Mouse (Mus musculus): Measurements from ENCODE around the gene Capn8. TPM values are rescaled to one million over a fixed set of nuclear protein-coding genes. Genes with fewer than 3 reads are reported as not detected.

Gene Capn8
- polyA plus RNA-seq (2016; fragmentation: Nextera tagmentation; extraction: Ambion mirVana) = 0.08 TPM in 1 of 2 replicates, not detected in the other

GRCm38 (mm10) chr1:182564408-182565120 is at the start of gene Capn8:
Capn8 (plus strand) TSS chr1:182565007.
- Histone ChIP-seq H3K4me1 (replicated peaks) (peaks cover 28% of the 10 kb centered on the region), H3K9me3 (no peaks in the 10 kb centered on the region), H3K4me3 (no peak within 1 kb of the TSS), H3K27ac (no peak within 1 kb of the TSS), H3K27me3 (ENCODE audit: insufficient read depth, poor library complexity, severe bottlenecking) (no peaks in the 10 kb centered on the region), H3K36me3 (no peaks in the 10 kb centered on the region)
- WGBS = 74% methylated on average over 5 of the region's 5 CpGs
- DNase-seq (ENCODE audit: low spot score) = no peak

GRCm38 (mm10) chr1:182516758-182517676 is 47.8 kb upstream of the Capn8 start, which contains the start of gene Capn2:
Capn2 (minus strand) TSS chr1:182517608.
- Histone ChIP-seq H3K36me3 (peaks cover 14% of the 10 kb centered on the region), H3K27ac (peak within 1 kb of the TSS; percentile 97), H3K9me3 (no peaks in the 10 kb centered on the region), H3K4me1 (replicated peaks) (peaks cover 47% of the 10 kb centered on the region), H3K4me3 (peak within 1 kb of the TSS; percentile 82), H3K27me3 (ENCODE audit: insufficient read depth, poor library complexity, severe bottlenecking) (peaks cover 21% of the 10 kb centered on the region)
- under 1% methylated on average over 84 of the region's 84 CpGs for WGBS
- peak; percentile 83 for DNase-seq (ENCODE audit: low spot score)

- peak overlapping the region; percentile 97 for H3K27ac ChIP-seq
These were observed 47.2 kb upstream of the Capn8 start for GRCm38 (mm10) chr1:182517677-182518011.

DNA sequence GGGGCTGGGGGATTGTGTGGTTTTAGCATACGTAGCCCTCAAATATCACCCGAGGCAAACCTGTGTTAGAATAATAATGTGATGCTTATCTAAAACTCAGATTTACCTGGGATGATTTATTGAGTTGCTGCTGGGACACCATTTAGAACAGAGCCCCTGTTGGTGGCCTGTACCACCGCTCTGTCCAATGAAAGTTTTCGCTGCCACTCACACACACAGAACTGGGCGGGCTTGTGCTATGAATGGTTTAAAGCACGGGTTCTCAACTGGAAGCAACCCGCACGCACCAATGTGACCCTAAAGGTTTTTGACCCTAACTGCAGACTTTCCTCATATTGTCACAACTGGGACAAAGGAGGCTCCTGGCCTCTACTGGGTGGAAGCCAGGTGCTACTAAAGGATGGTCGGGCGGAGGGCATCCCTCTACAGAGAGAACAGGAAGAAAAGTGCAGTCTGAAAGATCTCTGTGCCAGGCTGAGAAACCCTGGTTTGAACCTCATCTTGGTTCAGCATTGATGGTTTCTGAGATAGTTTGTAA is 46.6 kb upstream of the Capn8 start:
- DNase-seq (ENCODE audit: low spot score) = no peak
- WGBS = 49% methylated on average over 10 of the region's 10 CpGs
- Histone ChIP-seq H3K4me3 (no peak overlapping the region), H3K27ac (no peak overlapping the region), H3K9me3 (no peaks in the 10 kb centered on the region), H3K4me1 (replicated peaks) (peaks cover 47% of the 10 kb centered on the region), H3K27me3 (ENCODE audit: insufficient read depth, poor library complexity, severe bottlenecking) (peaks cover 21% of the 10 kb centered on the region), H3K36me3 (peaks cover 7% of the 10 kb centered on the region; the same call in 1 of the 2 replicates)

More at GRCm38 (mm10) chr1:182517677-182518011, 47.2 kb upstream of the Capn8 start:
- Histone ChIP-seq H3K9me3 (no peaks in the 10 kb centered on the region), H3K36me3 (peaks cover 10% of the 10 kb centered on the region), H3K4me1 (replicated peaks) (peaks cover 47% of the 10 kb centered on the region), H3K4me3 (peak overlapping the region; percentile 82), H3K27me3 (ENCODE audit: insufficient read depth, poor library complexity, severe bottlenecking) (peaks cover 21% of the 10 kb centered on the region)
- no peak for DNase-seq (ENCODE audit: low spot score)
- 1% methylated on average over 10 of the region's 10 CpGs for WGBS

GRCm38 (mm10) chr1:182518811-182519210 is 46.0 kb upstream of the Capn8 start:
- 90% methylated on average over 6 of the region's 6 CpGs for WGBS
- Histone ChIP-seq H3K4me3 (no peak overlapping the region), H3K36me3 (peaks cover 7% of the 10 kb centered on the region; the same call in 1 of the 2 replicates), H3K4me1 (replicated peaks) (peaks cover 47% of the 10 kb centered on the region), H3K27ac (no peak overlapping the region), H3K9me3 (no peaks in the 10 kb centered on the region), H3K27me3 (ENCODE audit: insufficient read depth, poor library complexity, severe bottlenecking) (peaks cover 21% of the 10 kb centered on the region)
- DNase-seq (ENCODE audit: low spot score) = no peak

DNA sequence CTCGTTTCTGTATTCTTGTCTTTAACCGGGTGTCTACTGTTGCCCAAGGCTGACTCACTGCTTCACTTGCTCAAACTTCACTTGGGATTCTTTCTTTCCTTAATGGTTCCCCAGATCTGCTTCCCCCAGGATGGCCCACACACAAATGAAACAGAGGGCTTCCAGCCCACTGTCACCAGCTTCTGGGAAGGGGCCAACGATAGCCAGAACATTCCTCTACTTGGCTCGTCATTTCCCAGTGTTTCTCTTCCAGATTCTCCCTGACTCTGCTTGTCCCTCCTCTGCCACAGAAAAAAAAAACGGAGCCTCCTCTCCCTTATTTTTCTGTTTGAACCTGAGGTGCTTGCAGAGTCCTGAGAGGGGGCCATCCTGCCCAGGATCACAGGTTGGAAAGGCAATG is 45.5 kb upstream of the Capn8 start:
- WGBS = 76% methylated on average over 5 of the region's 5 CpGs
- peaks cover 47% of the 10 kb centered on the region for H3K4me1 ChIP-seq (replicated peaks)

DNA sequence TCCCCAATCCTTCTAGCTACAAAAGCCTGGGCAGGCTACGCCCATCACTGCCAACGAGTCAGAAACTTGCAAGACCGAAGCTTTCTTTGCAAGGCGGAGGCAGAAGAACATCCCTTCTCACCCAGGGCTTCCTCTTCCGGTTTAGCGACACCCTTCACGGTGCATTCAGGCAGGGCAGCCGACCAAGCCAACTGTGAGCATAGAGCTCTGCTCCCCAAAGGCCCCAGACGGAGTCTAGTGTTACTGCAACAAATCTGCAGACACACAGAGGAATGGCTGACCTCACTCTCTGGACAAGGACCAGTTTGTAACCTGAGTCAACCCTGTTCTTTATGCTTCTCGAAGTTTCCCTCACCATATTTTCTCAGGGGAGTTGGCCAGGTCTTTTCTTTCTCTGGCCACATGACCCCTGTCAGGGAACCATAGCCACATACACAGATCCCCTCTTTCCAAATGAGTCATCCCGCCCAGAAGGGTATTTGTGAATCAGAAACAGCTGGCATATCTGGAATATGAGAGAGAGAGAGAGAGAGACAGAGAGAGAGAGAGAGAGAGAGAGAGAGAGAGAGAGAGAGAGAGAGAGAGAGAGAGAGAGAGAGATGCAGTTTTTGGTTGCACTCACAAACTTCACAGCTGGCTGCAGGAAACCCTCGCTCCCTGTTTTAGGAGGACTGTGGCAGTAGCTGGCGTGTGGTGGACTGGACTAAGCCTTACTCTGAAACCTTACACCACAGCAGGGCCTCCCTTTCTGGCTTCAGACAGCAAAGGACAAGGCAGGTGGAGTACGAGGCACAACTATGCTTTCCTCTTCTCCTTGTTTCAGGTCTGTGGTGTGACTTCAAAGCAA is 44.5 kb upstream of the Capn8 start:
- peak; percentile 62 for DNase-seq (ENCODE audit: low spot score)
- peaks cover 21% of the 10 kb centered on the region for H3K27me3 ChIP-seq (ENCODE audit: insufficient read depth, poor library complexity, severe bottlenecking)
- 20% methylated on average over 14 of the region's 14 CpGs for whole genome bisulfite sequencing
- peaks cover 2% of the 10 kb centered on the region; the same call in 1 of the 2 replicates for H3K36me3 ChIP-seq
- peak overlapping the region; percentile 54; the same call in 1 of the 2 replicates for H3K27ac ChIP-seq
- no peak overlapping the region for H3K4me3 ChIP-seq
- peaks cover 44% of the 10 kb centered on the region for H3K4me1 ChIP-seq (replicated peaks)
- H3K9me3 ChIP-seq = no peaks in the 10 kb centered on the region

More for the DNA sequence above, 45.5 kb upstream of the Capn8 start:
- Histone ChIP-seq H3K27ac (no peak overlapping the region), H3K27me3 (ENCODE audit: insufficient read depth, poor library complexity, severe bottlenecking) (peaks cover 21% of the 10 kb centered on the region), H3K4me3 (no peak overlapping the region), H3K36me3 (peaks cover 7% of the 10 kb centered on the region; the same call in 1 of the 2 replicates), H3K9me3 (no peaks in the 10 kb centered on the region)
- no peak for DNase-seq (ENCODE audit: low spot score)

GRCm38 (mm10) chr1:182520938-182521500 is 43.8 kb upstream of the Capn8 start:
- 71% methylated on average over 8 of the region's 8 CpGs for WGBS
- Histone ChIP-seq H3K9me3 (no peaks in the 10 kb centered on the region), H3K27me3 (ENCODE audit: insufficient read depth, poor library complexity, severe bottlenecking) (peaks cover 21% of the 10 kb centered on the region), H3K36me3 (no peaks in the 10 kb centered on the region), H3K4me1 (replicated peaks) (peaks cover 37% of the 10 kb centered on the region), H3K27ac (peak overlapping the region; percentile 54; the same call in 1 of the 2 replicates), H3K4me3 (no peak overlapping the region)
- no peak for DNase-seq (ENCODE audit: low spot score)

GRCm38 (mm10) chr1:182522961-182523360 is 41.8 kb upstream of the Capn8 start:
- WGBS = 79% methylated on average over 5 of the region's 5 CpGs
- no peaks in the 10 kb centered on the region for H3K9me3 ChIP-seq
- DNase-seq (ENCODE audit: low spot score) = no peak
- peaks cover 30% of the 10 kb centered on the region for H3K4me1 ChIP-seq (replicated peaks)
- no peaks in the 10 kb centered on the region for H3K36me3 ChIP-seq
- no peak overlapping the region for H3K27ac ChIP-seq
- no peak overlapping the region for H3K4me3 ChIP-seq
- H3K27me3 ChIP-seq (ENCODE audit: insufficient read depth, poor library complexity, severe bottlenecking) = peaks cover 36% of the 10 kb centered on the region

- peaks cover 36% of the 10 kb centered on the region for H3K27me3 ChIP-seq (ENCODE audit: insufficient read depth, poor library complexity, severe bottlenecking)
- H3K4me3 ChIP-seq = no peak overlapping the region
- no peaks in the 10 kb centered on the region for H3K9me3 ChIP-seq
- no peak for DNase-seq (ENCODE audit: low spot score)
- 81% methylated on average over 3 of the region's 3 CpGs for WGBS
- no peak overlapping the region for H3K27ac ChIP-seq
- H3K4me1 ChIP-seq (replicated peaks) = peaks cover 32% of the 10 kb centered on the region
- no peaks in the 10 kb centered on the region for H3K36me3 ChIP-seq
These were observed 41.1 kb upstream of the Capn8 start for GRCm38 (mm10) chr1:182523692-182524091.

DNA sequence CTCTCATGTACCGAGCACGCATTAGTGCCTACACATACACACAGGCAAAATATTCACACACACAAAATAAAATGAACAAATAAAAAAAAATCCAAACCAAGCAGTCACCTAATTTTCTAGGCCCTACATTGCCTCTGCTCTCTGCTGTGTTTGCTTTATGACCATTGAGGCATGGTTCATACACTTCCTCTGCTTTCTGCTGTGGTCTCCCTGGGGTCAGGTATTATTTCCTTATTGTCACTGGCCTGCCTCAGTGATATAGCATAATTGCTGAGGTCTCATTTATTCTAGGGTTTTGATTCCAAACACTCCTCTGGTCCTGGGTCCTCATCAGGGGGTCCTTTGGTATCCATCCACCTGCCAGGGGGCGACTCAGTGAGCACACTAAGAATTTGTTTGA is 39.2 kb upstream of the Capn8 start:
- Histone ChIP-seq H3K36me3 (no peaks in the 10 kb centered on the region), H3K4me1 (replicated peaks) (peaks cover 22% of the 10 kb centered on the region), H3K4me3 (no peak overlapping the region), H3K9me3 (no peaks in the 10 kb centered on the region), H3K27me3 (ENCODE audit: insufficient read depth, poor library complexity, severe bottlenecking) (peaks cover 34% of the 10 kb centered on the region), H3K27ac (no peak overlapping the region)
- 92% methylated on average over 3 of the region's 3 CpGs for WGBS
- no peak for DNase-seq (ENCODE audit: low spot score)
